Mouse (Mus musculus) embryo, embryonic 10 days (tissue): ENCODE results near the gene Vps13a.
"Not testable (repeated sequence)": the region's sequence is repeated elsewhere in the genome, so short reads cannot be mapped to it uniquely, and the experiment has no call there.

ENCODE experiments used
- DNase-seq: peaks from one replicate; pipeline ENCODE4 v3.0.0-alpha.2; 2015; ENCODE audit warnings: low spot score

Gene Vps13a

DNA sequence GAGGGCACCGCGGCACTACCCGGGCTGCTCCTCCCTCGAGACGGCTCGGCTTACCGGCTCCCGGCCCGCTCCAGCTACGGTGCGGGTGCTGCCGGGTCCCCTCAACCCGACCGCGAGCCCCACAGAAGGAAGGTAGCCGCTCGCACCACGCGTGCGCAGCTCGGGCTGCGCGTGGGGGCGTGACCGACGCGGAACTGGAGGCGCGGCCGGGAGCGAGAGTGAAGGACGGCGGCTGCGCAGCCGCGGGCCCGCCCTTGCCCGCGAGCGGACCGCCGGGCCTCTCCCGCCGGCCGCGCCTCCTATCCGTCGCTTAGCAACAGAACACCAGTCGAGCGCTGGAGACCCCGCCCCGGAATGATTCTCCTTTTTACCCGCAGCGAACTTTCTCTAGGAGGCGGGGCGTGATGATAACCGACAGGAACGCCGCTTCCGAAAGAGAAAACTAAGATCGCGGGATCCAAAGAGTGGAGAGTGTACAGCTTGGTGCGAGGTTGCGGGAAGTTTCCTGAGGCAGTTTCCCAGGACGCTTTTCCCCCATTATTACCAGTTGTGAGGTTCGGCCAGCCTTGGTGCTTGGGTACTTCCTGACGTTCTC, at the start of gene Vps13a:
Gene Vps13a, minus strand, starts transcription at position 144 of the 595 bp plus-strand sequence.
- DNase-seq: peak; percentile 94

- no peak for DNase-seq
Observed at GRCm38 (mm10) chr19:16827657-16828056, 46.9 kb upstream of the Vps13a start.

DNA sequence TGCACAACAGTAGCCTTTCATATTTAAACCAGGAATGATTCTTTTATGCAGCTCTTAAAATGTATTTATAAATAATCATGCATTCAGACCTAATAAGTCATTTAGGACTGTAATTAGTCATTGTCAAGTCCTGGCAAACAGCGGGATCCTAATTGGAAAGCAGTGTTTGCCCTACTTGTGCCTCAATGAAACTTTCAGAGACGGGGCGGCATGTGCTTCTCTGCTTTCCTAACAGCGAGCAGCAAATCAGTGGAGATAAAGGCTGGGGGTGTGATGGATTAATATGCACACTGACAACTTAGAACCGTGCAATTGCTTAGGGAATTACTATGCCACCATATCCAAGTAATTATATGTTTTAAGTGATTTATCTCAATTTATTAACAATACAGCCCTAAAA, 44.5 kb upstream of the Vps13a start:
- DNase-seq: no peak

GRCm38 (mm10) chr19:16814848-16815247, 34.1 kb upstream of the Vps13a start:
- no peak for DNase-seq

DNA sequence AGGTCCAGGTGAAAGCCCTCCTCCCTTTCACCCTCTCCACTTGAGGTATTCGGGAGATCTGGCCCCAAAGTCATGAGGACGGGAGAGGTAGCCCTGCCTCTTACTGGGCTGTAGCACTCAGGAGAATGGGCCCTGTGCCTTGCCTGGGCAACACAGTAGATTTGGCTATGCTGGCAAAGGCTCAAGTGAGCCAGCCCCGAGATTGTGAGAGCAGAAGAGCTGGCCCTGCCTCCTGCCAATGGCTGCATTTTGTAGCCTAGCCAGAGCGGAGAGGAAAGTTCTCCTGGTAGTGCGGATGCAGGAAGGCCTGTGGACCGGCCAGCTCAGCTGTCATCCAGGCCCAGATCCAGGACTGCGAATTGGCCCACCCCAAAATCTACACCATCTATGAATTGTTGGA, 32.6 kb upstream of the Vps13a start:
- no peak for DNase-seq

DNA sequence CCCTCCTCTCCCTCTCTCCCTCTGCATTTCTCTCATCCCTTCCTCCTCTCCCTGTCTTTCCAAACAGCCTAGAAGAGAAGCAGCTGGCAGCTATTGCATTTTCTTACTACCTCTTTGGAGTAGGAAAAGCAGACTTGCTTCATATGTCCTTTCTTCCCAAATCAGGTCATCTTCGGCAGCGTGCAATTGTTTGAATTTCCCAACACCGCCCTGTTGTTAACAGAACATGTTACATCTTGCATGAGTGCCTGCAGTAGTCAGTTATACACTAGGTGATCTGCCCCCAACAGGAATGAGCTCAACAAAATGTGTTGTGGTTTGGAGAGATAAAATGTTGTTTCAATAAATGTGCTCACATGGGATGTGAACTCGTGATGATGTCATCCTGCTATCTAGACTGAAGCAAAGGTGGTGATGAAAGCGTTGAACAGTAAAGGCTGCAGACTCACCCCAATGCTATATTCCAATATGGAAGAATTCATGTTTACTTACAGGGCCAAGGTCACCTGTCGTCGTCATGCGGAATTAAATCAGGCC, 31.4 kb upstream of the Vps13a start:
- no peak for DNase-seq

DNA sequence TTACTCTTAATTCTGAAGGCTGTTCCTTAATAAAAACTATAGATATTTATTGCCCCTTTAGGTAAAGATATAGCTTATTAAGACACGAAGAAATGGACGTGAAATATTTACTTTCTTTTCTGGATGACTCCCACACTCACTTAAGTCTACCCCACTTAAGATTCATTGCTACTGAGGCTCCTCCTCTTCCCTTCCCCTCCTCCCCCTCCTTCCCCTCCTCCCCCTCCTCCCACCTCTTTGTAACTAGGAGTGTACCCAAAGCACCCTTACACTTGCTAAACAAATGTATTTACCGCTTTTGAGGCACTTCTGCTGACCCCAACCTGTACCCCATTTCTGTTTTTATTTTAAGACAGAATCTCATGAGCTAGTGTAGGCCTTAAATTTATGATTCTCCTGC, 24.4 kb upstream of the Vps13a start:
- no peak for DNase-seq

GRCm38 (mm10) chr19:16804578-16804977, 23.8 kb upstream of the Vps13a start:
- no peak for DNase-seq

- DNase-seq: peak; percentile 62
Observed at GRCm38 (mm10) chr19:16802707-16803106, 22.0 kb upstream of the Vps13a start.

DNA sequence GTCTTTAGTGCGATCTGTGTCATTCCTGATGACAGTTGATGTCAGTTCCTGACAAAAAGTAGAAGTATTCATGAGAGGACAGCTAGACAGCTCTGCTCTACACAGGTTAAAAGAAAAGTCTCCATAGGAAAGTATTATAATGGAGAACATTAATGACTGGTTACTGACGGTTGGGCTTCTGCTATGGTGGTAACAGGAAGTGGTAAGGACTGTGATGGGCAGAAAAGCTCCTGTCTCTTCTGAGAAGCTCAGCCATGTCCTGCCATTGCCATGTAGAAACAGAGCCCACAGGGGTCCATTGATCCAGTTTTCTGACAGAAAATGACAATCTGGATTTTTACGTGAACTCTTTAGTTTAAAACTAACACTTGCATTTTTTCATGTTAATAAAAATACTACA, 21.4 kb upstream of the Vps13a start:
- DNase-seq: no peak

DNA sequence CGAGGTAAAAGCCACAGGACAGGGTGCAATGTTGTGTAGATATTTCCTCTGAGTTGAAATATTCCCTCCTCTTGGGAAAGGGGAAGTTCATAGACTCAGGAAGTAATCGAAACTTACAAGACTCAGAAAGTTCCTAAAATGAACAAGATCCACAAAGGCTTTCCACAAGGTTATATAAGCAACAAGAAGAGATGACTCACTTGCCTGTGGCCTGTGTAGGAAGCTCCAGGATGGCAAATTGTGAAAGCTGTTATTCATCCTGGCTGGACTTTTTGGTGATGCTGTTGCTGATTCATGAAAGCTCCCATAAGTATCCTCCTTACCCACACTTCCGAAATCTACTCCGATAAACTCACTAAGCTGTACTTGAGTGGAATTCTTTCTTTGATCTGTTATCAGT, 17.2 kb upstream of the Vps13a start:
- DNase-seq: no peak

GRCm38 (mm10) chr19:16794486-16794885, 13.8 kb upstream of the Vps13a start:
- DNase-seq: not testable (repeated sequence)

DNA sequence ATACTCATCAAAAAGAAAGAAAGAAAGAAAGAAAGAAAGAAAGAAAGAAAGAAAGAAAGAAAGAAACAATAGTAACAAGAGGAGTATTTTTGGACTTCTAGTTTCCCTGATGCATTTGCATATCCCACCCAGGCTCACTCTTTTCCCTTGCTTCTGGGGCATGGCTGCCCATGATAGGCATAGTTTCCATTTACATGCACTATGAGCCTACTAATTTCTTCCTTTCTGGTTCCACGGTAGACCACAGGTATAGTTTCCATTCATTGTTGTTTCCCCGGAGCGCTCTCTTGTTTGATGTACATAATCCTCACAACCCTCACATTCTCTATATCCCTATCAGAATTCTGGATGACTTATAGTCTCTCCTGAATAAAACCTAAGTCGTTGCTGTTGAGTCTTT, 9.2 kb upstream of the Vps13a start:
- no peak for DNase-seq

DNA sequence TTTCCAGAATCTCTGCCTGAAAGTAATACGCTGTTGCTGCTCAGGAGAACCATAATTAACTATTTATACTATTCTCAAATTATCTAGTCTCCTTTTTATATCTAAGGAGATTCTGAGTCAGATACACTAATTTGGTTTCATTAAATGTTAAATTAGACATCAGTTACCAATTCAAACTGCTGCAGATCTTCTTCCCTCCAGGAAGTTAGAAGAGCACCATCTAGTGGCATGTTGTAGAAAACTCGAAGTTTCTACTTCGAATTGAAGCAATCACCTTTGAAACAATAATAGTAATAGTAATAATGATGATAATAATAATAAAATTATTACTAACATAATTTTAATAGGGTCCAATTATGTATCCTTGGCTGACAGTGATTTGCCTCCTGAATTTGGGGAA, 4.1 kb upstream of the Vps13a start:
- peak; percentile 56 for DNase-seq

DNA sequence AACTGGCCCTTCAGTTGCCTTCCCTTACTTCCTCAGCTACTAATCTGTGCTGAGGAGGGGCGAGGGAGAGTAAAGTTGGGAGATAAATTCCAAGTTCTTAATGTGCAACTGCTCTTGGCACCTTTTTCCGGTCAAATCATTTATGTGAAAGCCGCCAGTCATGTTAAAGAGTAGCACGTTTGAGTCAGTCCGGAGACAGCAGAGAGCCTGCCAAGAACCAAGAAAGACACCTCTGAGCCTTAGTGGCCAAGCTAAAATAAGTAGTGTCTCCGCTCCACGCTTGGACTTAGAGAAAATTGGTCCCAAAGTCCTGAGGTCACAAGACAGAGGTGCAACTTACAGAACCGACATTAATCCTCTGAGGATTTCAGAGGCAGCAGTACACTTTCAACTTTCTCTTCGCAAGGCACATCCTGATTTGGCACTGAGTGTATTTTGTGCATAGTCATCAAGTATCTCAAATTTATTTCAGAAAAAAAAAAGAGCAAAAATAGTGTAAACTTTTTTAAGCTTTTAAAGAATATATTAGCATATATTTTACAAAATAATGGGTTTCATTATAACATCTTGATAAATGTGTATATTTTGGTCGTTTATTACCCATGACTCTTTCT, 780 bp upstream of the Vps13a start:
- peak; percentile 8 for DNase-seq

DNA sequence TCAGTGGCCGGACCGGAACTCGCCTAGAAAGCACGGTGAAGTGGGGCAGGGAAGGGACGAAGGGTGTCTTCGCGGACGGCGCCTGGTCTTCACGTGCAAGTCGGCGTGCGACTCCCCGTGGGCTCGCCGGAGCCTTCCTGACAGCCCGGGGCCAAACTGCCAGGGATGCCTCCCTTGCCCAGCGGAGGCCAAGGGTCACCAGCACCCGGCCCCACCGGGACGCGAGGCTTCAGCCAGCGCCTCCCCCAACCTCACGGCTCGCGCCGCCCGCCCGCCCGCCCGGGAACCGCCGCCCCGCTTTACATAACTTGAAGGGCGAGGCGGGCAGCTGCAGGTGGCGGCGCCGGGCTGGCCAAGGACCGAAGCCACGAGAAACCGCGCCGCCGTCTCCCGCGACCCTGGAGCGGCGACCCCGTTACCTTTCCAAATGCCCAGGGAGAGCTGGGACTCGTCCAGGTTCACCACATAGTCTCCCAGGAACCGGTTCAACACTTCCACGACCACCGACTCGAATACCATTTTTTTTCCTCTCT, 416 bp downstream of the Vps13a start:
- peak; percentile 54 for DNase-seq

GRCm38 (mm10) chr19:16779786-16780185, 947 bp downstream of the Vps13a start:
- no peak for DNase-seq

DNA sequence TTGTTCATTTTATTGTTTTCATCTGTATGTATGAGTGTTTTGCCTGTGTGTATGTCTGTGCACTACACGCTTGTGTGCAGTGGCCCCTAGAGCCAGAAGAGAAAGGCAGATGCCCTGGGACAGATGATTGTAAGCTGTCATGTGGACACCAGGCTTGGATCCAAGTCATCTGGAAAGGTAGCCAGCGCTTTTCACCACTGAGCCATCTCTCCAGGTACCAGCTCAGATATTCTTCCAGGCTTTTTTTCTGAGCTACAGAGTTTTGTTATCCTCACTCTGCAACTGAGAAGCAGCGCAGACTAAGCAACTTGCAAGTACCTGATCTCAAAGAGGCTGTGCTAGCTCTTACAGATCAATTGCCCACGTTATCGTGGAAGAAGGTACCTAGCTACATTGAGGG, 1.5 kb downstream of the Vps13a start:
- no peak for DNase-seq

- DNase-seq: no peak
Observed at GRCm38 (mm10) chr19:16778578-16778977, 2.2 kb downstream of the Vps13a start.

- no peak for DNase-seq
Observed at GRCm38 (mm10) chr19:16777901-16778300, 2.8 kb downstream of the Vps13a start.

- DNase-seq: not testable (repeated sequence)
Observed at GRCm38 (mm10) chr19:16777391-16777790, 3.3 kb downstream of the Vps13a start.

DNA sequence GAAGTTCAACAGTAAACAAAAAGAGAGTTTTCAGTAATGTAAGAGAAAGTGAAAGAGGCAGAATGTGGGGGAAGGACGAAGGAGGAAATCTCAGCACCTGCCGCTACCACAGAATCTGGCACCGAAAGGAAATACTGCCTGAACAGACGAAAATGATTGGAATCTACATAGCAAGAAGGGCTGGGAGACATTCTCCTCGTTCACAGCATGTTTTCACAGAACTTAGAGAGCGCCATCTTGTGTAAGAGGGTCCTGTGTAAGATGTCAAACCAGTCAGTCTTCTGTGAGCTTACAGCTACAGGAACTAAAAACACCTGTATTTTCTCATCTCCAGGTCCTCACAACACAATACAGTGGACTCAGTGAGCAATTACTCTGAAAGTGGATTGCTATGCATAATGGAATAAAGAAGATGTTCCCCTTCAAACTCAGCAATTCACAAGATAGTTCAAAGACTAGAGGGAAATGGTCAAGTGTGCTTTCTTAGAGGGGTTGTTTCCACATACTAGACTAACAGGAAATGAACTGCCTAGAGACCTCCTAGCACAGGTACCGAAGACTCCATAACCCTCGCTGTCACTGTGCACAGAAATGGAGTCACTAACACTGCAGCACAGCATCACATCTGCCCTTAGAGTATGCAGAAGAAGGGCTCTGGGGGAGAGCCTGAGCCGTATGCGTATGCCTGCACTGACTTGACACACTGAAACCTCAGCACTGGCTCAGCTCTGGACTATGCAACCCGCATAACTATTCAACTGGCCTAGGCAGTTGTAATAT, 7.3 kb downstream of the Vps13a start:
- DNase-seq: peak; percentile 33

- no peak for DNase-seq
Observed at GRCm38 (mm10) chr19:16767407-16767806, 13.3 kb downstream of the Vps13a start.
